Mouse (Mus musculus) ovary, adult 10 weeks (tissue): Measurements from ENCODE around the gene Ccdc171. TPM values are rescaled to one million over a fixed set of nuclear protein-coding genes. Genes with fewer than 3 reads are reported as not detected.

Experiments
- polyA plus RNA-seq: library from polyadenylated mRNA; stranded (reverse); fragments of 350-450 nt; fragmentation: Illumina TruSeq; extraction: RNeasy Lipid Tissue Mini Kit (QIAGEN cat#74804); gene quantifications from one replicate; pipeline ENCODE4 v1.2.3, GENCODE M21; 2014

Ccdc171 gene
- polyA plus RNA-seq = 7.3 TPM

GRCm38 (mm10) chr4:83524843-83525689 lies at the start of gene Ccdc171:
Gene Ccdc171, plus strand, starts transcription at chr4:83525545.

GRCm38 (mm10) chr4:83486117-83486901 lies 39.0 kb upstream of the Ccdc171 start, which contains the start of gene Psip1:
Gene Psip1, minus strand, starts transcription at chr4:83486459.

Other genes starting within 250 kb of the Ccdc171 start
- gene Ttc39b, start 201.3 kb upstream of the Ccdc171 start, polyA plus RNA-seq = 26.0 TPM
- gene Snapc3, start 107.8 kb upstream of the Ccdc171 start, polyA plus RNA-seq = 37.8 TPM
- gene Psip1, start 39.1 kb upstream of the Ccdc171 start, polyA plus RNA-seq = 513 TPM